Comparison of ENCODE assay signal across 18 mouse cellular contexts in genomic region chr9:96794601-96795000, GRCm38 (mm10). TPM values are rescaled to one million over a fixed set of nuclear protein-coding genes. Genes with fewer than 3 reads are reported as not detected.
DNase-seq lines count a peak whose midpoint lies in the region; ATAC-seq lines count a peak whose summit lies in the region.
"Had no signal": no experiment of that assay in that cellular context is flagged by ENCODE, and none has a peak within 500 bp of the region (broad histone marks: within the 10 kb centered on the region; RNA-seq: fewer than 3 reads in every experiment).

No protein-coding gene starts in this region.

- H3K4me3 ChIP-seq in embryonic facial prominence, embryonic 11.5 days (ENCODE audit: low read depth, low read length), result no peak overlapping the region
- H3K4me3 ChIP-seq in embryonic facial prominence, embryonic 10.5 days, result no peak overlapping the region

- ATAC-seq in embryonic facial prominence, embryonic 11.5 days (replicated peaks; ENCODE audit: insufficient number of reproducible peaks, low FRiP score, low TSS enrichment, low read depth), result 0 out of 2 replicates have a peak, but pooled peaks have one; percentile 34
- no peak for ATAC-seq in inflammation-experienced regulatory T-cells, adult 6 months

- H3K9me3 ChIP-seq in embryonic facial prominence, embryonic 11.5 days (replicated peaks; ENCODE audit: control insufficient read depth, low read length), result no peaks in the 10 kb centered on the region
- no peaks in the 10 kb centered on the region for H3K9me3 ChIP-seq in embryonic facial prominence, embryonic 10.5 days
- H3K9me3 ChIP-seq: embryonic facial prominence, embryonic 13.5 days; embryonic facial prominence, embryonic 15.5 days; forebrain, embryonic 10.5 days; forebrain, embryonic 12.5 days had no signal

- no peaks in the 10 kb centered on the region for H3K36me3 ChIP-seq in embryonic facial prominence, embryonic 11.5 days (replicated peaks; ENCODE audit: control insufficient read depth, insufficient read depth, low read depth, low read length)
- H3K36me3 ChIP-seq in embryonic facial prominence, embryonic 10.5 days (replicated peaks), result no peaks in the 10 kb centered on the region
- H3K36me3 ChIP-seq: embryonic facial prominence, embryonic 13.5 days; embryonic facial prominence, embryonic 15.5 days; forebrain, embryonic 10.5 days; forebrain, embryonic 12.5 days had no signal

- no peak overlapping the region for H3K27ac ChIP-seq in embryonic facial prominence, embryonic 11.5 days (replicated peaks; ENCODE audit: low read depth, low read length)
- H3K27ac ChIP-seq in embryonic facial prominence, embryonic 10.5 days (replicated peaks), result no peak overlapping the region

- no peak overlapping the region for H3K9ac ChIP-seq in embryonic facial prominence, embryonic 11.5 days (replicated peaks; ENCODE audit: low read length)
- H3K9ac ChIP-seq: embryonic facial prominence, embryonic 15.5 days had no signal

- WGBS in embryonic facial prominence, embryonic 11.5 days, result 89% methylated on average over 2 of the region's 2 CpGs
- WGBS in embryonic facial prominence, embryonic 10.5 days, result 93% methylated on average over 2 of the region's 2 CpGs

- H3K27me3 ChIP-seq in embryonic facial prominence, embryonic 11.5 days (ENCODE audit: control insufficient read depth, insufficient read depth, low read length), result no peaks in the 10 kb centered on the region
- H3K27me3 ChIP-seq in embryonic facial prominence, embryonic 10.5 days (replicated peaks; ENCODE audit: low read depth, poor library complexity, severe bottlenecking), result no peaks in the 10 kb centered on the region
- H3K27me3 ChIP-seq: embryonic facial prominence, embryonic 13.5 days; embryonic facial prominence, embryonic 15.5 days; forebrain, embryonic 12.5 days had no signal

- no peak overlapping the region for H3K4me2 ChIP-seq in embryonic facial prominence, embryonic 11.5 days (ENCODE audit: low read depth, low read length)

- H3K4me1 ChIP-seq in embryonic facial prominence, embryonic 11.5 days (ENCODE audit: control insufficient read depth, insufficient read depth, low read length), result no peaks in the 10 kb centered on the region
- peaks cover 12% of the 10 kb centered on the region for H3K4me1 ChIP-seq in embryonic facial prominence, embryonic 10.5 days

- DNase-seq in adrenal gland, adult 2 months, result peak; percentile 74
- no peak for DNase-seq in adrenal gland, adult 18-20 months (ENCODE audit: low spot score in 2 of 2)
- DNase-seq in embryonic facial prominence, embryonic 11.5 days (ENCODE audit: low spot score), result no peak
- DNase-seq in embryonic facial prominence, embryonic 10.5 days (ENCODE audit: low spot score), result no peak
- peak; percentile 42 for DNase-seq in adrenal gland, postnatal 10 days
- DNase-seq in adrenal gland, postnatal 14 days, result peak; percentile 41
- no peak for DNase-seq in adipocyte (ENCODE audit: low spot score)
- DNase-seq: cerebellum, adult 11 months; cerebellum, adult 8-10 months; cerebellum, adult 9-11 months; cerebellum, postnatal 36 days; embryo, embryonic 11 days; gastrocnemius, adult 2 months had no signal

RNA-seq across cellular contexts. Expression of gene Zbtb38, which starts 42.0 kb away (rescaled TPM):
- total RNA-seq in adrenal gland, adult 2 months (2021), result 10 to 100 TPM; 63.1 to 73.9 TPM
- 13.6 and 17.4 TPM in 2 replicates for polyA plus RNA-seq in adrenal gland, adult 2 months (2012; rRNA removed)
- total RNA-seq in adrenal gland, adult 18-20 months (2021), result 10 to 100 TPM; 60.0 to 97.3 TPM
- 8.8 and 9.3 TPM in 2 replicates for polyA plus RNA-seq in embryonic facial prominence, embryonic 11.5 days (2014; fragmentation: Nextera tagmentation; extraction: Ambion mirVana)
- polyA plus RNA-seq in embryonic facial prominence, embryonic 10.5 days (2016; fragmentation: Nextera tagmentation; extraction: Ambion mirVana), result 8.4 and 8.6 TPM in 2 replicates
- total RNA-seq in adrenal gland, postnatal 10 days (2021), result 10 to 100 TPM; 35.7 to 37.8 TPM
- 41.5 and 52.1 TPM in 2 replicates for total RNA-seq in adrenal gland, postnatal 14 days (2021)
- polyA plus RNA-seq in inflammation-experienced regulatory T-cells, adult 6 months (2017; shearing (Covaris generic)), result 10 to 100 TPM; 53.9 to 73.9 (median 69.4) TPM

Comparison
In these comparisons a context has a peak if more than half of its experiments do, and no peak if none do; other contexts are left out.
1. DNase-seq: peak in adrenal gland, adult 2 months (single experiment), adrenal gland, postnatal 10 days (single experiment) and adrenal gland, postnatal 14 days (single experiment); none in adrenal gland, adult 18-20 months (0 of 2), embryonic facial prominence, embryonic 11.5 days (single experiment), embryonic facial prominence, embryonic 10.5 days (single experiment) and adipocyte (single experiment).